Mouse (Mus musculus) spleen, adult 12 weeks (tissue): ENCODE data around the gene Chst4.
"Not testable (repeated sequence)": the region's sequence is repeated elsewhere in the genome, so short reads cannot be mapped to it uniquely, and the experiment has no call there.

Experiments
- DNase-seq: peaks from one replicate; pipeline ENCODE4 v3.0.0; 2022; ENCODE audit warnings: low spot score

The Chst4 gene

GRCm38 (mm10) chr8:110039659-110040058 is at the start of gene Chst4:
Chst4 (minus strand) TSS chr8:110039740.
- DNase-seq, result no peak

GRCm38 (mm10) chr8:110082416-110083105 is 43.0 kb upstream of the Chst4 start:
- no peak for DNase-seq

GRCm38 (mm10) chr8:110079282-110080221 is 40.0 kb upstream of the Chst4 start, which contains the start of gene Zfp612:
Zfp612 (plus strand) TSS chr8:110079746.
- peak; percentile 1 for DNase-seq

- no peak for DNase-seq
Observed at GRCm38 (mm10) chr8:110074496-110074895, 35.0 kb upstream of the Chst4 start.

GRCm38 (mm10) chr8:110071600-110071999 is 32.1 kb upstream of the Chst4 start:
- no peak for DNase-seq

- DNase-seq, result no peak
Observed at GRCm38 (mm10) chr8:110069706-110070105, 30.2 kb upstream of the Chst4 start.

GRCm38 (mm10) chr8:110065676-110066075 is 26.1 kb upstream of the Chst4 start:
- DNase-seq, result no peak

GRCm38 (mm10) chr8:110064606-110065365 is 25.2 kb upstream of the Chst4 start:
- DNase-seq, result no peak

- DNase-seq, result no peak
Observed at GRCm38 (mm10) chr8:110064161-110064560, 24.6 kb upstream of the Chst4 start.

- DNase-seq, result no peak
Observed at GRCm38 (mm10) chr8:110058207-110058606, 18.7 kb upstream of the Chst4 start.

GRCm38 (mm10) chr8:110051208-110051607 is 11.7 kb upstream of the Chst4 start:
- no peak for DNase-seq

- DNase-seq, result no peak
Observed at GRCm38 (mm10) chr8:110040509-110040908, 969 bp upstream of the Chst4 start.

- no peak for DNase-seq
Observed at GRCm38 (mm10) chr8:110039216-110039615, 324 bp downstream of the Chst4 start.

- no peak for DNase-seq
Observed at GRCm38 (mm10) chr8:110036156-110036555, 3.4 kb downstream of the Chst4 start.

- DNase-seq, result no peak
Observed at GRCm38 (mm10) chr8:110034331-110034730, 5.2 kb downstream of the Chst4 start.

GRCm38 (mm10) chr8:110033771-110034170 is 5.8 kb downstream of the Chst4 start:
- not testable (repeated sequence) for DNase-seq

GRCm38 (mm10) chr8:110022768-110023344 is 16.7 kb downstream of the Chst4 start:
- no peak for DNase-seq

GRCm38 (mm10) chr8:110022081-110022480 is 17.5 kb downstream of the Chst4 start:
- no peak for DNase-seq

- DNase-seq, result peak; percentile 10
Observed at GRCm38 (mm10) chr8:110010868-110011267, 28.7 kb downstream of the Chst4 start.

GRCm38 (mm10) chr8:110008995-110009446 is 30.5 kb downstream of the Chst4 start:
- DNase-seq, result no peak

GRCm38 (mm10) chr8:110008228-110008994 is 31.1 kb downstream of the Chst4 start:
- DNase-seq, result no peak
